Mouse (Mus musculus) heart, embryonic 10.5 days (tissue): ENCODE data around the gene Card19. TPM values are rescaled to one million over a fixed set of nuclear protein-coding genes. Genes with fewer than 3 reads are reported as not detected.

ENCODE experiments used
- DNase-seq: peaks from one replicate; pipeline ENCODE4 v3.0.0-alpha.2; 2017; ENCODE audit warnings: low spot score
- H3K27ac ChIP-seq: fragments of 300-500 bp; sonication (generic); 2 replicates; pipeline ENCODE4 v1.5.1; 2016; ENCODE audit warnings: mild to moderate bottlenecking
- H3K27me3 ChIP-seq: fragments of 300-500 bp; sonication (generic); 2 replicates; pipeline ENCODE4 v1.6.1; 2016; ENCODE audit warnings: mild to moderate bottlenecking; ENCODE audit not compliant: poor library complexity, insufficient read depth, severe bottlenecking
- H3K36me3 ChIP-seq: fragments of 300-500 bp; sonication (generic); 2 replicates; pipeline ENCODE4 v1.6.1; 2016; ENCODE audit warnings: mild to moderate bottlenecking, moderate library complexity
- H3K4me1 ChIP-seq: fragments of 300-500 bp; sonication (generic); 2 replicates; pipeline ENCODE4 v1.6.1; 2016; ENCODE audit warnings: mild to moderate bottlenecking
- H3K4me3 ChIP-seq: fragments of 300-500 bp; sonication (generic); 2 replicates; pipeline ENCODE4 v1.5.1; 2016; ENCODE audit warnings: mild to moderate bottlenecking, moderate library complexity
- H3K9me3 ChIP-seq: fragments of 300-500 bp; sonication (generic); 2 replicates; pipeline ENCODE4 v1.6.1; 2016; ENCODE audit warnings: mild to moderate bottlenecking, moderate library complexity
- WGBS: fragments of 180-500 bp; shearing (Covaris S2); methylation state at CpG from one replicate; pipeline ENCODE4 v1.1.7; 2016; 5-methylcytosine and 5-hydroxymethylcytosine counted together
- polyA plus RNA-seq: library from polyadenylated mRNA; unstranded; fragments of >200 nt; fragmentation: Nextera tagmentation; extraction: Ambion mirVana; gene quantifications from 2 replicates; pipeline ENCODE4 v1.2.1, GENCODE M21; 2016

Card19 gene
- polyA plus RNA-seq, 1 experiment from 2014 or later, result 52.7 TPM

DNA sequence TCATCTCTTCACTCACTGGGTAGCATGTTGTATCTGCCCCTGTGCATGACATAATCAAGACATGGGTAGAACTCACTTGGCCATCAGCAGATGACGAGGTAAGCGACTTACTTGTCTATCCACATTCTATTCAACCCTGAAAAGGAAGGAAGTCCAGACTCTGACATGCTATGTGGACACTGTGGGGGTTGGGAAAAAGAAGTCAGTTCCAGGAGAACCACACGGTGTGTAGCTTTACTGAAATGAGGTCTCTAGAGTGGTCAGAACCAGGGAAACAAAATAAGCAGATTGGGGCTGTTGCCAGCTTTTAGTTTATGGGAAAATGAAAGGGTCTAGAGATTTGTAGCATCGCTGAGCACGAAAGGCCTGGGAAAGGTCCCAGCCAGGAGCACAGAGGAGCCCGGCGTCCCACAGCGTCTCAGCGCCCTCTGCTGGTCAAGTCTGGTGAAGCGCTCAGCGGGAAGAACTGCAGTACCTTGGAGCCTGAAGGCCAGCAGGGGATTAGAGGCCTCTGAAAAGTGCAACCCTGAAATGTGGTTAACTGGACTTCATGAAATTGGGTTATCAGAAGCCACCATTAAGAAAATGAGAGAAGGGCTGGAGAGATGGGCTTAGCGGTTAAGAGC lies 42.8 kb downstream of the Card19 start:
- Histone ChIP-seq H3K36me3 (no peaks in the 10 kb centered on the region), H3K27ac (no peak overlapping the region), H3K4me3 (no peak overlapping the region), H3K9me3 (no peaks in the 10 kb centered on the region), H3K27me3 (peaks cover 23% of the 10 kb centered on the region; the same call in 1 of the 2 replicates), H3K4me1 (peaks cover 10% of the 10 kb centered on the region; the same call in 1 of the 2 replicates)
- WGBS, result 5% methylated on average over 12 of the region's 12 CpGs
- DNase-seq, result peak; percentile 90

- peaks cover 10% of the 10 kb centered on the region; the same call in 1 of the 2 replicates for H3K4me1 ChIP-seq
- H3K9me3 ChIP-seq, result no peaks in the 10 kb centered on the region
- DNase-seq, result no peak
- H3K27ac ChIP-seq, result no peak overlapping the region
- no peak overlapping the region for H3K4me3 ChIP-seq
- 78% methylated on average over 7 of the region's 7 CpGs for WGBS
- no peaks in the 10 kb centered on the region for H3K36me3 ChIP-seq
- H3K27me3 ChIP-seq, result peaks cover 23% of the 10 kb centered on the region; the same call in 1 of the 2 replicates
Observed at GRCm38 (mm10) chr13:49172335-49172734, 43.5 kb downstream of the Card19 start.

GRCm38 (mm10) chr13:49171729-49172128 lies 44.1 kb downstream of the Card19 start:
- H3K27ac ChIP-seq, result no peak overlapping the region
- WGBS, result 56% methylated on average over 1 of the region's 1 CpGs
- H3K36me3 ChIP-seq, result no peaks in the 10 kb centered on the region
- peaks cover 23% of the 10 kb centered on the region; the same call in 1 of the 2 replicates for H3K27me3 ChIP-seq
- DNase-seq, result no peak
- H3K9me3 ChIP-seq, result no peaks in the 10 kb centered on the region
- no peak overlapping the region for H3K4me3 ChIP-seq
- peaks cover 10% of the 10 kb centered on the region; the same call in 1 of the 2 replicates for H3K4me1 ChIP-seq

GRCm38 (mm10) chr13:49170623-49171022 lies 45.2 kb downstream of the Card19 start:
- no peaks in the 10 kb centered on the region for H3K9me3 ChIP-seq
- no peak for DNase-seq
- H3K27me3 ChIP-seq, result peaks cover 28% of the 10 kb centered on the region; the same call in 1 of the 2 replicates
- H3K4me1 ChIP-seq, result peaks cover 10% of the 10 kb centered on the region; the same call in 1 of the 2 replicates
- no peak overlapping the region for H3K27ac ChIP-seq
- no peak overlapping the region for H3K4me3 ChIP-seq
- no peaks in the 10 kb centered on the region for H3K36me3 ChIP-seq
- 87% methylated on average over 11 of the region's 11 CpGs for WGBS

DNA sequence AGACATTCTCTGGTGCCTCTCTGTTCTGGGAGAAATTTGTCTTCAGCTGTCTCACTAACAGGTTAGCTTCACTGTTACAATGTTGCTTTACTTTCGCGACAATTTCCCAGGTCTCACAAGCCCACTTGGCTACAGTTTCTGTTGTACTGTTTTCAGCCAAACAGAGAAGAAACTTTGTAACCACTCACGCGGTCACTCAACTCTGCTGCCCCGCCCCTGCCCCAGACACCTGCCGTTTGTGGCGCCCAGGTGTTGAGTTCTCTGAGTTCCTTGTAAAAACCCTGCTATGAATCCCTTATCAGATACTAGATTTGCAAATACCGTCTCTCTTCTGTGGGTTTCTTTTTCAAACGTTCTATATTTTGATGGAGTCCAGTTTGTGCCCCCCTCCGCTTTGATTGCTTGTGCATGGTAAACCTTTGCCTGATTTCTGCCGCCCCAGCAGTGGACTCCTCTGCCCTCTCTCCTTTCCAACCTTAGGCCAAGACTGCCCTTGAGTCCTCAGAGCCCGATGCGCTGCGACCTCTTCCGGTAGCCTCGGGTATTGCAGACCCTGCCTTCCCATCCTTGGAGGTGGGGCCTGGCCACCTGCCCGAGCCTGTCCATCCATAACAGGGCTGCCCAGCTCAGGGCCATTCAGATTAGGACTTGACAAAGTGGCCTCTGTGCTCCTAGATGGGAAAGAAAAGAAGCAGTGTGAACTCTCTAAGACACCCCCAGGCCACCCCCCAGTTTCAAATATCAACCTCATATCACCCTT lies 46.2 kb downstream of the Card19 start:
- no peaks in the 10 kb centered on the region for H3K9me3 ChIP-seq
- H3K4me3 ChIP-seq, result no peak overlapping the region
- H3K27me3 ChIP-seq, result peaks cover 31% of the 10 kb centered on the region; the same call in 1 of the 2 replicates
- peak; percentile 85 for DNase-seq
- H3K4me1 ChIP-seq, result peaks cover 10% of the 10 kb centered on the region; the same call in 1 of the 2 replicates
- H3K36me3 ChIP-seq, result no peaks in the 10 kb centered on the region
- 17% methylated on average over 17 of the region's 17 CpGs for WGBS
- no peak overlapping the region for H3K27ac ChIP-seq

DNA sequence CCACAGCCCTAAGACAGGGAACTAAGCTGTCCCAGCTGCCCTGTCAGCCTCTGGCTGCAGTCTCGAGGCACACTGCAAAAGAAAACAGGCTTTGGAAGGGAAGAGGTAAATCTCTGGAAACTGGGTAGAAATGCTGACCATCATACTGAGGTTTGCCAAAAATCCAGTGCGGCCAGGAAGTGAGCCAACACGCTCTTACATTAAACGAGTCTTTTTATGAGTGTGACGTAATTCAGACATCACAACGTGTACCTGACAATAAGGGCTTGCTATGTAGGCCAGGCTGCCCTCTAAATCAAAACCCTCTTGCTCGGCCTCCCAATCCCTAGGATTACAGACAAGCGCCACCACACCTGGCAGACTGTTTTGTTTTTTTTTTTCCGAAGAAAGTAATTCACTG lies 48.8 kb downstream of the Card19 start:
- Histone ChIP-seq H3K36me3 (no peaks in the 10 kb centered on the region), H3K4me1 (peaks cover 6% of the 10 kb centered on the region), H3K27ac (no peak overlapping the region), H3K27me3 (peaks cover 34% of the 10 kb centered on the region; the same call in 1 of the 2 replicates), H3K4me3 (no peak overlapping the region), H3K9me3 (no peaks in the 10 kb centered on the region)
- no peak for DNase-seq
- WGBS, result 73% methylated on average over 9 of the region's 9 CpGs

- Histone ChIP-seq H3K4me1 (peaks cover 6% of the 10 kb centered on the region), H3K36me3 (no peaks in the 10 kb centered on the region), H3K27me3 (peaks cover 26% of the 10 kb centered on the region), H3K4me3 (no peak overlapping the region), H3K9me3 (no peaks in the 10 kb centered on the region), H3K27ac (no peak overlapping the region)
- 39% methylated on average over 7 of the region's 7 CpGs for WGBS
- no peak for DNase-seq
Observed at GRCm38 (mm10) chr13:49163645-49164044, 52.2 kb downstream of the Card19 start.

DNA sequence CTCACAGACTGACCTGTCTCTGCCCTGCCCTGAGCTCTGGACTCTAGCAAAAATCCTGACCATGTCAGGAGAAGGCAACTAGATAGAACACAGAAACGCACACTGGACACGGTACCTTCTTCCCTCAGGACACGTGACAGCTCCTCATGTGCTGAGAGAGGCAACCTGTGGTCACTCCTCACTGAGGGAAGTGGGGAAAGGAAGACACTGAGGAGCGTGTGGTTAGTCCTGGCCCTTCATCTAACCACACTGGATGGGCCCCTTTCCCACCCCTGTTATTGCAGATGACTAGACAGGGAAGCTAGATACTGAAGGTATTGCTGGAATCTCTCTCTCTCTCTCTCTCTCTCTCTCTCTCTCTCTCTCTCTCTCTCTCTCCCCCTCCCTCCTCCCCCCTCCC lies 53.1 kb downstream of the Card19 start:
- peaks cover 6% of the 10 kb centered on the region for H3K4me1 ChIP-seq
- H3K9me3 ChIP-seq, result no peaks in the 10 kb centered on the region
- 58% methylated on average over 4 of the region's 4 CpGs for WGBS

DNA sequence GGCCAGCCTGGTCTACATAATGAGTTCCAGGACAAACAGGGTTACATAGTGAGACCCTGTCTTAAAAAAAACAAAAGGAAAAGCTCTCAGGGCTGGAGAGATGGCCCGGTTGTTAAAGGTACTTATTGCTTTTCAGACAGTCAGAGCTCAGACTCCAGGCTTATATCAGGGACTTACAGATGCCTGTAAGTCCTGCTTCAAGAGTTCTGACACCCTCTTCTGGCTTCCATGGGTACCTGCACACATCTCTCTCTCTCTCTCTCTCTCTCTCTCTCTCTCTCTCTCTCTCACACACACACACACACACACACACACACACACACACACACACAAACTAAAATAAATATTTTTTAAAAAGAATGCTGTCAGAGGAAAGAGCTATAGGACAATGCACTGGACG lies 54.6 kb downstream of the Card19 start:
- WGBS, result 72% methylated on average over 2 of the region's 2 CpGs
- Histone ChIP-seq H3K36me3 (no peaks in the 10 kb centered on the region), H3K4me1 (peaks cover 6% of the 10 kb centered on the region)

More for the DNA sequence above, 53.1 kb downstream of the Card19 start:
- Histone ChIP-seq H3K4me3 (no peak overlapping the region), H3K36me3 (no peaks in the 10 kb centered on the region), H3K27ac (no peak overlapping the region), H3K27me3 (peaks cover 26% of the 10 kb centered on the region)
- DNase-seq, result no peak

DNA sequence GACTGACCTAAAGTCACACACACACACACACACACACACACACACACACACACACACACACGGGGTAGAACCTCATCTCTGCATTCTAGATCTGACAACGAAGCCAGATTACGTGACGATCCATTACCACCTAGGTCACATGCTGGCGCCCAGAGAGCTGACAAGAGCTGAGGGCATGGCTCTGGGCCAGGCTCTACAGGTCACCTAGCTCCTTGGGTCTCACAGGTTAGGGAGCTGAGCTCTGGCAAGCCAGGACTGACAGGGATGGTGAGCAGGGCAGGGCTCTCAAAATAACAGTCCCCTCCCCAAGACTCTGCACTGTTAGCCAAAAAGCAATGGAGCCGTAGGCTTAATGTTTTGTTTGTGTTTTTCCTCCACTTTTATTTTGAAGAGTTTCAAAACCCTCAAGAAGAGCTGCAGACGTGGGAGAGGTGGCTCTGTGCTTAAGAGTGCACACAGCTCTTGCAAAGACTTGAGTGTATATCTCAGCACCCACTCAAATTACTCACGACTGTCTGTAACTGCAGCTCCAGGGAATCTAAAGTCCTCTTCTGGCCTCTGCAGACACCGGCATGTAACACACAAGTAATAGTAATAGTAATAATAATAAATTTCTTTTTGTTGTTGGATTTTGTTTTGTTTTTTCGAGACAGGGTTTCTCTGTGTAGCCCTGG lies 57.7 kb downstream of the Card19 start:
- Histone ChIP-seq H3K4me3 (no peak overlapping the region), H3K9me3 (no peaks in the 10 kb centered on the region), H3K36me3 (no peaks in the 10 kb centered on the region), H3K27me3 (peaks cover 24% of the 10 kb centered on the region), H3K4me1 (peaks cover 14% of the 10 kb centered on the region), H3K27ac (no peak overlapping the region)
- WGBS, result 67% methylated on average over 10 of the region's 10 CpGs
- DNase-seq, result no peak

More for the DNA sequence above, 54.6 kb downstream of the Card19 start:
- DNase-seq, result no peak
- H3K9me3 ChIP-seq, result no peaks in the 10 kb centered on the region
- H3K27ac ChIP-seq, result no peak overlapping the region
- H3K4me3 ChIP-seq, result no peak overlapping the region
- peaks cover 26% of the 10 kb centered on the region for H3K27me3 ChIP-seq

- WGBS, result 67% methylated on average over 4 of the region's 4 CpGs
- peaks cover 10% of the 10 kb centered on the region for H3K4me1 ChIP-seq
- no peak overlapping the region for H3K4me3 ChIP-seq
- no peaks in the 10 kb centered on the region for H3K36me3 ChIP-seq
- peaks cover 22% of the 10 kb centered on the region for H3K27me3 ChIP-seq
- no peak overlapping the region for H3K27ac ChIP-seq
- no peak for DNase-seq
- H3K9me3 ChIP-seq, result no peaks in the 10 kb centered on the region
Observed at GRCm38 (mm10) chr13:49156645-49157044, 59.2 kb downstream of the Card19 start.

- peaks cover 10% of the 10 kb centered on the region for H3K4me1 ChIP-seq
- 69% methylated on average over 7 of the region's 7 CpGs for WGBS
- no peak for DNase-seq
- H3K36me3 ChIP-seq, result no peaks in the 10 kb centered on the region
- H3K27me3 ChIP-seq, result peaks cover 31% of the 10 kb centered on the region
- H3K4me3 ChIP-seq, result no peak overlapping the region
- 0 out of 2 replicates have a peak overlapping the region, but pooled peaks have one; percentile 60 for H3K27ac ChIP-seq
- H3K9me3 ChIP-seq, result no peaks in the 10 kb centered on the region
Observed at GRCm38 (mm10) chr13:49154621-49155020, 61.2 kb downstream of the Card19 start.

DNA sequence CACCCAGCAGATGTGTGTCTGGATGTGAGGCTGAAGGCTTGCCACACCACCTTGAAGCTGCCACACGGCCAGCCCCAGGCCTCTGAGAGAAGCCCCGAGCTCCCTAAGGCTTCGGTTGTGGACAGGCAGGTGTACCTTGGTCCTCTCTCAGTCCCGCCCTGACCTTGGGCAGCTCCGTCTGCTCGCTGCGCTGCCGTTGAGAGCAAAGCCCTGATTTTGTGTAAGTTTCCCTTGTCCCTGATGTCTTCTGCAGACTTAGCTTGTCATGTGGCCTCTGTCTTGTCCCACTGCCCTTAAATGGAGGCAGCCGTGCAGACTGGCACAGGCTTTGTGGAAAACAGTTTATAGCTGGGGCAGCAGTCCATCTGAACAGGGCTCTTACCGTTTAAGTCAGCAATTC lies 61.8 kb downstream of the Card19 start:
- 67% methylated on average over 10 of the region's 10 CpGs for WGBS
- H3K27ac ChIP-seq, result peak overlapping the region; percentile 60; the same call in 1 of the 2 replicates
- H3K4me1 ChIP-seq, result peaks cover 10% of the 10 kb centered on the region
- no peak overlapping the region for H3K4me3 ChIP-seq
- no peaks in the 10 kb centered on the region for H3K9me3 ChIP-seq
- H3K27me3 ChIP-seq, result peaks cover 37% of the 10 kb centered on the region
- no peak for DNase-seq
- no peaks in the 10 kb centered on the region for H3K36me3 ChIP-seq
